Mouse (Mus musculus) retina, postnatal 7 days (tissue): ENCODE results near the gene Slf2.
A peak's percentile ranks its signal among the peaks of the same experiment; 100 is the strongest.

ENCODE experiments used
- DNase-seq: peaks from one replicate; pipeline ENCODE4 v3.0.0-alpha.2; 2012; ENCODE audit warnings: low read depth, low spot score

The Slf2 gene

GRCm38 (mm10) chr19:44908836-44909460 lies 22.0 kb upstream of the Slf2 start:
- DNase-seq: no peak

GRCm38 (mm10) chr19:44914481-44915249 lies 16.3 kb upstream of the Slf2 start:
- no peak for DNase-seq

DNA sequence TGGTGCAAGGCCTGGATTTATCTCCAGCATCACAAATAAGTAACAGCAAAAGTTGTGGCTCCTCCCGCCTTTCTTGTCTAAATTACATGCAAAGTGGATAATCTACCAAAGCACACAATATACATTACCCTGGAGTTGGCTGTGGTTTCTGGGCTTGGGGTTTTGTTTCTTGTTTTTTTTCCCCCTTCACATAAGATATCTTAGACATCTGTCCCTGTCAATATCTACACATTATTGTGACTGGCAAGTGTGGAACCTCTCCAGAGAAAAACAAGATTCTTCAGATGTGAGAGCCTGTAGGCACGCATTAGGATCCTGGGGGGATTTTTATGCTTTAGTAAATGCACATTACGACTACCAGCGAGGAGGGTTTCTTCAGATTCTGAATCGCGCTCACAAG lies 12.8 kb upstream of the Slf2 start:
- no peak for DNase-seq

GRCm38 (mm10) chr19:44921466-44922139 lies 9.3 kb upstream of the Slf2 start:
- no peak for DNase-seq

DNA sequence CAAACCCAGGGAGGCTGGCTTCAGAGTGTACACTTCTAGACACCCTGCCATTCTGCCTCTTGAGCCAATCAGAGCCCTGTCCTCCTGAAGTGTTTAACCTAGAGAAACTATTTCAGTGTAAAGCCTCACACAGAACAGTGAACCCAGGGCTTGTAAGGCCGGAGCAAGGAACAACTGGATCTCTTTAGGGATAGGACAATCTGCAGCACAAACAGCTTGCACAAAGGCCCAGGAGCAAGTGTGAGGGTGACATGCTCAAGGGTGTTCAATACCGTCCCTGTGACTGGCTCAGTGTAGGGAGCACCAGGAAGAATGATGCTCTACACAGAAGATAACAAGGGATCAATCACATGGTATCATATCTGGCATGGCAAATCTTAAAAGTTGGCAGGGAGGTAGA lies 8.4 kb upstream of the Slf2 start:
- DNase-seq: no peak

- no peak for DNase-seq
Observed at GRCm38 (mm10) chr19:44924699-44925098, 6.3 kb upstream of the Slf2 start.

DNA sequence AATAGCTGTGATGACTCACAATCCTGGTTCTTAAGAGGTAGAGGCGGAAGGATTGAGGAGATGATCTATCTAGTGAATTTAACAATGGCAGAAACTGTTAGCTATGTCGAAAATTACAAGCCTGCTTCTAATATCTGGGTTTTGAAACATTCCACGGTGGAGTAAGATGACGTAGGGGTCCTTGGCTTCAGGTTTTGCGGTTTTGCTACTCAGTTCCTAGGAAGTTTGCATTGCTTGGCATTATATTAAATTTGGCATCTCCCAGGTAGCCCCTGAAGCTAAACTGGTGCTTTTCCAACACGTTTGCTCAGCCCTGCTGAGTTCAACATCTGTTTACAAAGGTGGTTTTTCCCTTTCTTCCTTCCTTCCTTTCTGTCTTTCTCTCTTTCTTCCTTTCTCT lies 4.2 kb upstream of the Slf2 start:
- no peak for DNase-seq

DNA sequence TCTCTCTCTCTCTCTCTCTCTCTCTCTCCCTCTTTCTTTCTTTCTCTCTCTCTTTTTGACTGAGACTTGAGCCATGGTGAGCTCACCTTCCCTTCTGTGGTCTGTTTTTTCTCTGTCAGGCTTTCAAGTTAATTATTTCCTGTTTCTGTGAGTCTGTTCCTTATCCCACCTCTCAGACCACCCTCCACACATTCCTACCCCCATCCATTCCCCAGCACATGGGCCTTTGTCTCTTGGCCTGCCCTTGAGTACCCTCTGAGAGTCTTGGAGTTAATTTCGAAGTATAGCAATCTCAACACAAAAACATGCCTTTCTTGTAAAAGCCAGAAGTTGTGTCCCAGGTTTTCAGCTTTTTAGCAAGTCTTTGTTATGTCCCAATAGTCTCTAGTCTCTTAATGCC lies 3.7 kb upstream of the Slf2 start:
- DNase-seq: no peak

- DNase-seq: no peak
Observed at GRCm38 (mm10) chr19:44928185-44928584, 2.8 kb upstream of the Slf2 start.

- DNase-seq: no peak
Observed at GRCm38 (mm10) chr19:44929251-44929650, 1.7 kb upstream of the Slf2 start.

DNA sequence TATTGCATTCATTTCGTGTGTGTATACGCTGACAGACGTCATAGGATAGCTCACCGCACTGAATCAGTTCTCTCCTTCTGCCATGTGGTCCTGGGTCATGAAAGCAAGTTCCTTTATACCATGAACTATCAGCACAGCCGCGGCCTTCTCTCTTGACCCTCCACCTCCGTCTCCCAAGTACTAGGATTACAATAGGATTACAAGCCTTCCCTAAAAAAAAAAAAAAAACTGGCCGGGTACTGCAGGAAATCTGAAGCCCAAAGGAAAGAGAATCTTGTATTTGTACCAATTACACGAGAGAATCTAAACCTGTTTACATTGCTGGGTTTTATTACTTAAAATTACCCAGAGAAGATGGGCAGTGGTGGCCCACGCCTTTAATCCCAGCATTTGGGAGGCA lies 1.3 kb upstream of the Slf2 start:
- DNase-seq: no peak

DNA sequence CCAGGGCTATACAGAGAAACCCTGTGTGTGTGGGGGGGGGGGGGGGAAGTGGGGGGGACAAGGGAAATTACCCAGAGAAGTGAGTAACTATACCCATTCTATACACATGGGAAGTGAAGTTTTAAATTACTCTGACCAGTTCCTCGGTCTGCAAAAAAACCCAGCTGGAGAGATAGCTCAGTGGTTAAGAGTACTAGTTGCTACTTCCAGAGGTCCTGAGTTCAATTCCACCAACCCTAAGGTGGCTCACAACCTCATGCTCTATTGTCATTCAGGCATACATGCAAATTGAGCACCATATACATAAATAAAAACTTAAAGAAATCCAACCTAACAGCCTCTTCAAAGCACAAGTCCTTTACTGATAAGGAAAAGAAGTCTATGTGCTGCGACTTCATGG lies 829 bp upstream of the Slf2 start:
- no peak for DNase-seq

DNA sequence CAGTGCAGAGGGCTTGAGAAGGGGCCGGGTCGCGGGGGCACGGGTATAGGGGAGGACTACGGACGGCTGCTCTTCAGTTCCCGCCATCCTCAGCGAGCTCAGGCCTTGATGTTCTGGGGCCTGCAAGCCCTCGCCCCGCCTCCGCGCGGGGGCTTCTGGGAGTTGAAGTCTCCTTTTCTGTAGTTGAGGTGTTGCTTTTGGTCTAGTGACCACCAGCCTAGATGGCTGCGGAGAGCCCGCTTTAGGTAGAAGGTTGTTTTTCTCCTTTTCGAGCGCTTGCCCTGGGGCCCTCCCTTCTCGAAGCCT lies 456 bp downstream of the Slf2 start:
- peak; percentile 75 for DNase-seq

DNA sequence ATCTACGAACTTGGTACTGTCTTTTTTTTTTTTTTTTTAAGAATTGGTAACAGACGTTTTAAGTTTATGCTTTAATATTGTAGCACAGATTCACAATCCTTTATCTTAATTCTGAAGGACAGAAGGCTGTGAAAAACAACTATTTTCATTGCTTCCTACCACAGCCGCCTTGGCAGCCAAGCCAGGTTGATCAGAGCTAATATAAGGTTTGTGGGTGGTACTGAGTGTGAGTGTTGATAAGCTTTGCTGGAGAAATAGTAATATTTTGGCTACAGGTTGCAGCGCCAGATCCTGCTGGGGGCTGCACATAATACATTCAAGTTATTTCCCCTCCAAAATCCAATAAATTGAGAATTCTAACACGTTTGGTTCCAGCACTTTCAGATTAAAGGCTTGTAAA lies 1.1 kb downstream of the Slf2 start:
- DNase-seq: no peak

DNA sequence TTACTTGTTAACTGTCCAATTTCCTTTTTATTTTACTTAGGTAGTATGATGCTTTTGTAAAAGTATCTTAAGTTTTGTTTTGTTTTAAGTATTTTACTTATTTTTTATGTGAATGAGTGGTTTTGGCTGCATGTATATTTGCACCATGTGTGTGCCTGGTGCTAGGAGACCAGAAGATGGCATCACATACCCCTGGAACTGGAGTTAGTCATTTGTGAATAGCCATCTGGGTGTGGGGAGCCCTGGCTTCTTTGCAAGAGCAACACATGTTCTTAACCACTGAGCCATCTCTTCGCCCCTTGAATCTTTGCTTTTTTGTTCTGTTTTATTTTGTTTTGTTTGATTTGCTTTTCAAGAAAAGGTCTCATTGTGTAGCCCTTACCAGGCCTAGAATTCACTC lies 2.2 kb downstream of the Slf2 start:
- DNase-seq: no peak

DNA sequence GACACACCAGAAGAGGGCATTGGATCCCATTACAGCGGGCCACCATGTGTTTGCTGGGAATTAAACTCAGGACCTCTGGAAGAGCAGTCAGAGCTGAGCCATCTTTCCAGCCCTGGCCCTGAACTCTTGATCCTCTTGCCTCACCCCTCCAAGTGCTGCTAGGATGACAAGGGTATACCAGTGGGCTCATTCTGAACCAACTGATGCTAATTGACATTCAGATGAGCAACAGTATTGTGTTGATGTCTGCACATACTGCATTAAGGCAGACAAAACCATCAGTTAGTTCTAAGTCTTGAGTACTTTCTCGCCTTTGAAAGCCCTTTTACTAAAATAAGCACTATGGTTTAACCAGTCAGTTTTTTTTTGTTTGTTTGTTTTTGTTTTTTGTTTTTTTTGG lies 28.7 kb downstream of the Slf2 start:
- DNase-seq: no peak

- no peak for DNase-seq
Observed at GRCm38 (mm10) chr19:44965978-44966377, 35.0 kb downstream of the Slf2 start.

DNA sequence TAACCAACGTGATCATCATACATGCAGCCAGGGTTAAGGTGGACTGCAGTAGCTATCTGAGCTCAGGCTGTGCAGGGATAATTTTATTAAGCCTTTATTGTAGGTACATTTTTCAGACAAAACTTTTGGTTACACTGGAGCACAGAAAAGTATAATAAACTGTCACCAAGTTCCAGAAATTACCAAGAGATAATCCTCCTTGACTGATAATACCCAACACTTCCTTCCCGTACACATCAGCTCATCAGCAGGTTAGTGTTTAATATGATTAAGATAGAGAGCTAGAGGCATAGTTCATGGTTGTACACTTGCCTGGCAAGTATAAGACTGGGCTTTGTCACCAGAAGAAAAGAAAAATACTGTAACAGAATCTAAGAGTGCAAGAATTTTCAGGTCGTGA lies 37.4 kb downstream of the Slf2 start:
- DNase-seq: no peak

DNA sequence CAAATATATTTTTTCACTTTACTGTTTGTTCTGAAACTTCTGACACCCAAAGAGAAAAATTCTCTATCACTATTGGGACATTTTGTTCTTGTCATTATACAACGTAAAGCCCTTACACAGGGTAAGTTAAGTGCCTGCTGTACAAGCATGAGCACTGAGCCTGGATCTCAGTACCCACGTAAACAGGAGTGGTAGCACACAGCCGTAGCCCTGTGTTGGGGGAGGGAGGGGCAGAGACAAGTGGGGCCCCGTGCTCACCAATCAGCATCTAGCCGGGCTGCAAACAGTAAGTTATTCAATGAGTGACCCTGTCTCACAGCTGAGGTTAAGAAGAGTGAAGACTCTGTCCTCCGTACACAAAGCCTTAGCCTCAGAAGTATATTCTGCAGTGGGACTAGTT lies 45.7 kb downstream of the Slf2 start:
- no peak for DNase-seq

DNA sequence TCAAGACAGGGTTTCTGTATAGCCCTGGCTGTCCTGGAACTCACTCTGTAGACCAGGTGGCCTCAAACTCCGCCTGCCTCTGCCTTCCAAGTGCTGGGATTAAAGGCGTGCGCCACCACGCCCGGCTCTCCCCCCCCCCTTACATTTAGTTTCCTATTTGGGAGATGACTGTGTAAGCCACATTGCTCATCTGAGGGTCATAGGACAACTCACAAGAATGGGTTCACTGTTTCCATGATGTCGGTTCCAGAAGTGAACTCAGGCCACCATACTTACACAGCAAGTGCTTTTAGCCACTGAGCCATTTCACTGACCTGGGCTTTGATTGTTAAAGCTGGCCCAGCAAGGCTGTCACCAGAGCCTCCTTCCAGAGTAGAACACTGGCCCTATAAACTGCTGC lies 46.2 kb downstream of the Slf2 start:
- DNase-seq: no peak

DNA sequence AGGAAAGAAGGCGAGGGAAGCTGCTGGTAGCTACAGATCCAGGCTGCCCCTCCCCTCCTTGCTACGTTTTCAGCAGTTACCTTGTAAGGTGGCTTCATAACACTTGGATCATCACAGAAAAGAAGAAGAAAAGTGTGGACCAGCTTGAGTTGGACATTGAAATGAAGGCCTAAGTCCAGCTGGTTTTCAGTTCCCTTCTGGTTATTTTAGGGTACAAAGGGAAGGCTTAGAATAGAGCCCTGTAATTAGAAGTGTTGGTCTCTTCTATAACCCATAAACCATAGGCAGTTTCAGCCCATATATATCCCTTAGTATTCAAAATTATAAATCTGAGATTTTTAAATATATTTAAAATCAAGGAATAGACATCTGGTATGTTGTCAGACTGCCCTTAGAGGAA lies 49.8 kb downstream of the Slf2 start:
- DNase-seq: no peak

GRCm38 (mm10) chr19:44982477-44983115 lies 51.6 kb downstream of the Slf2 start:
- no peak for DNase-seq

DNA sequence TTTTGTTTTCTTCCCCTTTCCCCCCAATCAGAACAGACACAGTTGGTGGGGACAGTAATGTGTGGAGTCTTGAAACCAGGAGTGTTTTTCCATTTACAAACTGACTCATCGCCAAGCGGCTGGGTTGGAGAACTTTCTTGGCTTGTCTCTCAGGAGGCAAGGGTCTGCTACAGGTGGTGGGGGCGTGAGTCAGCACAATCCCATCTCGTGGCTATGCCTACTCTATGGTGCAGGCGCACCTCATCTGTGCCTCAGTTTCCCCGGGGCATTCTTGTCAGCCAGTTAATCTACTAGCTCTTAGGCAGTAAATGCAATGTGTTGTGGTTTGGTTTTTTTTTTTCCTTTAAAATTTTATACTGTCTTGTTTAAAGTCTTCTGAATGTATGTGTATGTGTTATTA lies 52.4 kb downstream of the Slf2 start:
- DNase-seq: no peak
